Mouse (Mus musculus) megakaryocyte, embryonic 14.5 days (primary cell): ENCODE results near the gene Rita1. TPM values are rescaled to one million over a fixed set of nuclear protein-coding genes. Genes with fewer than 3 reads are reported as not detected.

ENCODE experiments used
- H3K27me3 ChIP-seq: replicated peaks from 2 replicates; pipeline ENCODE3; 2012; ENCODE audit warnings: inconsistent platforms
- H3K36me3 ChIP-seq: replicated peaks from 2 replicates; pipeline ENCODE3; 2012; ENCODE audit warnings: low read length, inconsistent platforms, mixed read lengths
- H3K4me1 ChIP-seq: 2 replicates; pipeline ENCODE4 v1.6.1; 2012; ENCODE audit warnings: inconsistent platforms
- H3K4me3 ChIP-seq: replicated peaks from 2 replicates; pipeline ENCODE3; 2012; ENCODE audit warnings: moderate library complexity, mild to moderate bottlenecking, inconsistent platforms
- H3K9me3 ChIP-seq: 2 replicates; pipeline ENCODE4 v1.6.1; 2012; ENCODE audit warnings: inconsistent platforms
- FLI1 ChIP-seq: IDR thresholded peaks from 2 replicates; pipeline ENCODE4 v1.6.1; 2012; ENCODE audit warnings: low read length, inconsistent platforms, mixed read lengths
- GATA1 ChIP-seq: IDR thresholded peaks from 3 replicates; pipeline ENCODE4 v1.6.1; 2012; ENCODE audit warnings: mixed read lengths, low read length, inconsistent platforms, borderline replicate concordance
- polyA plus RNA-seq: library from polyadenylated mRNA; stranded (reverse); fragments of >175 nt; gene quantifications from 2 replicates; pipeline ENCODE4 v1.2.3, GENCODE M21; 2012; ENCODE audit warnings: low replicate concordance; ENCODE audit not compliant: insufficient read depth

Gene Rita1
- polyA plus RNA-seq, 1 experiment = 30.9 TPM

DNA sequence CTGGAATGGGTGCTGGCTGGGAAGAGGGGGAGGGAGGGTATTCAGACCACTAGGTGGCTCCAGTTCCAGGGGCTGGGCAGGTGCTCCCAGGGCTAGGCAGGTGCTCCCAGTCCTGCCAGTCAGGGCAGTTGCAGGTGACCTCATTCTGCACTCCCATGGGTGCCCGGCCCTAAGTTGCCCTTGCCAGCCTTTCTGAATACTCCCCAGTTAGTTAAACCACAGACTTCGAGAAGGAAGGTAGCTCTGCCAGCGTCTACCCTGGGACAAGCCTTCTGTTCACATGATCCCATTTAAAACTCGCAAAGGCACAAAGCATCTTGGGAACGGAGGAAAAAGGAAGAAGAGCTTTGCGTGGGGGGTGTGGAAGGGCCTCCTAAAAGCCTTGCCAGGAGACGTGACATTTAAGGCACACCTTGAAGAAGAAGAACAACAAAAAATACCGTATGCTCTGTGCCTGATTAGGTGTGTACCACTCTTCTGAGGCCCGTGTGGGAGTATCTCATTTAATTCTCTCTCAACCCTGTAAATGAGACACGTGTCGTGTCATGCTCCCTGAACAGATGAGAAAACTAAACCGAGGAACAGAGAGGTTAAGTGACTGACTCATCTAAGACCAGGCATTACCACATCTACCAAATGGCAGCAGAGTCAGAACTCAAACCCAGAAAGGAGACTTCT, 35.6 kb upstream of the Rita1 start:
- no peak for TF ChIP-seq FLI1
- Histone ChIP-seq H3K4me3 (peak overlapping the region; percentile 11), H3K36me3 (no peaks in the 10 kb centered on the region), H3K4me1 (peaks cover 56% of the 10 kb centered on the region), H3K9me3 (no peaks in the 10 kb centered on the region), H3K27me3 (peaks cover 85% of the 10 kb centered on the region)

DNA sequence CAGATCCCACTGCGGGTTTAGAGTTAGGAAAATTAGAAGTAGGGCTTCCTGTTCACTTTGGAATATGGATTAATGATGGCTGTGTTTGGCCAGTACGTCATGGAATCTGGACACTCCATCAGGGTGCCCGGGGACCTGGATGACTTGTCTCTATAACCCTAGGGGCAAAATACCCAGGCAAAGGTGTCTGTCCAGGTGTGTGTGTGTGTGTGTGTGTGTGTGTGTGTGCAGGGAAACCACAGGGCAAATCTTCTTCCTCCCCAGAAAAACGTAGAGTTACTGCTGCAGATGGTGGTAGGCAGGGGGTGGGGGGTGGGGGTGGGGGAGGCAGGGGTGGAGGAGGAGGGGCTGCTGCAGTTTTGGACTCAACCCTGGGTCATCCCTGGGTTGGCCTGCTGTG, 35.0 kb upstream of the Rita1 start:
- no peak overlapping the region for H3K4me3 ChIP-seq
- H3K36me3 ChIP-seq = no peaks in the 10 kb centered on the region
- no peaks in the 10 kb centered on the region for H3K9me3 ChIP-seq
- TF ChIP-seq FLI1 = no peak
- no peak for TF ChIP-seq GATA1
- peaks cover 62% of the 10 kb centered on the region for H3K4me1 ChIP-seq
- H3K27me3 ChIP-seq = peaks cover 84% of the 10 kb centered on the region

DNA sequence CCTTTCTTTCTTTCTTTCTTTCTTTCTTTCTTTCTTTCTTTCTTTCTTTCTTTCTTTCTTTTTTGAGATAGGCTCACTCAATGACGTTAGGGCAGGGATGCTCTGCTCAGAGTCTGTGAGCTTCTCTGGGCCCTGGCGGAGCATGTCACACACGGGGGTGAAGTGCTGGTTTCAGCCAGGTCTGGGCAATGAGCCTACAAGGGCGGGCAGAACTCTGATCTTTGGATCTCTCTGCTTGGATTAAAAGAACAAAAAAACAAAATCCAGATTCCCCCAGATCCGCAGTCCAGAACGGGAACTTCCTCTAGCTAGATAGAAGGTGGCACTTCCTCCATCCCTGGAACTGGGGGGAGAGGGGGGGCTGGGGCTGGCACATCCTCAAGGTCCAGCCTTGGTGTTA, 33.5 kb upstream of the Rita1 start:
- peaks cover 82% of the 10 kb centered on the region for H3K27me3 ChIP-seq
- peaks cover 65% of the 10 kb centered on the region for H3K4me1 ChIP-seq

DNA sequence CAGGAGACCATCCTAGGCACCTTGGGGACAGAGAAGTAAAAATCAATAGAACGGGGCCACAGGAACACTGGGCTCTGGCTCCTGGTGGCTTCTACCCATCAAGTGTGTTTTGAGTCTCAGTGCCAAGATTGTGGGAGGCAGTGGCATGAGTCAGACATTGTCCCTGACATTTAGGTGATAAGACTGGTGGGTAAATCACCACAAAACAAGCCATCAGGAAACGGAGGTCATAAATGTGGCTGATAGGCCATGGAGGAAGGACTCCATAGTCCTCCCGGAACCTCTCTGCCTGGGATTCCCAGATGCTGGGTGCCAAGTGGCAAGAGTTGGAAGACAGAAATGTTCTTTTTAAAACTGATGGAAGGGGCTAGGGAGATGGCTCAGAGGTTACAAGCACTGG, 31.8 kb upstream of the Rita1 start:
- no peak for TF ChIP-seq FLI1
- no peak; the same call in 2 of the 3 replicates for TF ChIP-seq GATA1
- peaks cover 82% of the 10 kb centered on the region for H3K27me3 ChIP-seq
- peak overlapping the region; percentile 62 for H3K4me3 ChIP-seq
- H3K36me3 ChIP-seq = no peaks in the 10 kb centered on the region
- peaks cover 63% of the 10 kb centered on the region for H3K4me1 ChIP-seq
- peaks cover 3% of the 10 kb centered on the region for H3K9me3 ChIP-seq

More for the DNA sequence above, 33.5 kb upstream of the Rita1 start:
- no peaks in the 10 kb centered on the region for H3K36me3 ChIP-seq
- no peak overlapping the region for H3K4me3 ChIP-seq
- TF ChIP-seq GATA1 (no peak), FLI1 (no peak)
- H3K9me3 ChIP-seq = no peaks in the 10 kb centered on the region

DNA sequence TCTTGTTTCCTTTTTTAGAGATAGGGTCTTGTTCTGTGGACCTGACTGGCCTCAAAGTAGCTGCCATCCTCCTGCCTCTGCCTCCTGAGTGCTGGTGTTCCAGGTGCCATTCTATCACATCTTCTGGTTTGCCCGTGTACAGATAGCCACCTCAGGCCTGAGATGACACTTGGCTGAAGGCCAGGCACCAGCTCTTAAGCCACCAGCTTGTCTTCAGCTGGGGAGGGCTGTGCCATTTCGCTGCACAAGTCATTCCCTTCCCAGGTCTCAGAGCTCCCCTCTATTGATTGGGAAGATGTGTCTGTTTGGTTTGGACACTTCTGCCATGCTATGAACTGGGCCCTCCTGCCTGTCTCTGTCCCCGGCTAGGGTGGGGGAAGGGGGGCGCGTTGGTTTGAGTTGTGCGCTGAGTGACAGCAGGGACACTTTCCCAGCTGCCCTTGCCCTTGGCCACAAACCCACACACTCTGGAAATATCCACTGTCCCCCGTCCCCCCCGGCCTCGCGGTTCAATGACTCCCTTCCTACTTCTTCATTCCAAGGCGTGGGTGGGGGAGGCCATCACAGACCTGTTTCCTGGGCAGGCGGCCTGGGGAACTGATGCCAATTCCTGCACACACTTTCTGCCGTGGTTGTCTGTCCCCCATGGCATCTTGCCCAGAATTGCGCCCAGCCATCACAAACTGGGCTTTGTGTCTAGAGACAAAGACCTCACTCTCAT, 31.1 kb upstream of the Rita1 start:
- TF ChIP-seq GATA1 = no peak
- no peak for TF ChIP-seq FLI1
- H3K4me3 ChIP-seq = peak overlapping the region; percentile 62
- peaks cover 3% of the 10 kb centered on the region for H3K9me3 ChIP-seq
- peaks cover 58% of the 10 kb centered on the region for H3K4me1 ChIP-seq
- H3K36me3 ChIP-seq = no peaks in the 10 kb centered on the region
- H3K27me3 ChIP-seq = peaks cover 79% of the 10 kb centered on the region

DNA sequence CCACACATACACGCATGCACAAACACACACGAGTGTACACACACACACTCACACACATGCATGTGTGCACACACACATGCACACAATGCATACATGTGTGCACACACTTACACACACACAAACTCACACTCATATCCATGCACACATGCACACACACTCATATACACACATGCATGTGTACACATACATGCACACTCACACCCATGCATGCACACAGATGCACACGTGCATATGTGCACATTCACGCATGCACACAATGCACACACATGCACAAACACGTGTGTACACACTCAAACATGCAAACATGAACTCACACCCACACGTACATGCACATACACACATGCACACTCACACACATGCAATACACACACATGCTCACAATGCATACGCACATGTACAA, 27.7 kb upstream of the Rita1 start:
- peaks cover 14% of the 10 kb centered on the region for H3K9me3 ChIP-seq
- peak; percentile 10; the same call in 1 of the 3 replicates for TF ChIP-seq GATA1
- TF ChIP-seq FLI1 = no peak

DNA sequence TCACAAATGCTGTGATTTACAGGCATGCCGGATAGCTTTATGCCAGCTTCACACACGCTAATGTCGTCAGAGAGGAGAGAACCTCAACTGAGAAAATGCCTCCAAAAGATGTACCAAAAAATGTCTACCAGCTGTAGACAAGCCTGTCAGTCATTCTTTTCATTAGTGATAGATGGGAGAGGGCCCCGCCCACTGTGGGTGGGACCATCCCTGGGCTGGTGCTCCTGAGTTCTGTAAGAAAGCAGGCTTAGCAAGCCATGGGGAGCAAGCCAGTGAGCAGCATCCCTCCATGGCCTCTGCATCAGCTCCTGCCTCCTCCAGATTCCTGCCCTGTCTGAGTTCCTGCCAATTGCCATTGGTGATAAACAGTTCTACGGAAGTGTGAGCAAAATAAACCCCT, 23.2 kb upstream of the Rita1 start:
- Histone ChIP-seq H3K9me3 (peaks cover 34% of the 10 kb centered on the region), H3K4me3 (no peak overlapping the region), H3K27me3 (peaks cover 80% of the 10 kb centered on the region), H3K4me1 (peaks cover 48% of the 10 kb centered on the region), H3K36me3 (no peaks in the 10 kb centered on the region)
- TF ChIP-seq FLI1 = no peak
- no peak for TF ChIP-seq GATA1

More for the DNA sequence above, 27.7 kb upstream of the Rita1 start:
- Histone ChIP-seq H3K4me1 (peaks cover 53% of the 10 kb centered on the region), H3K27me3 (peaks cover 73% of the 10 kb centered on the region), H3K4me3 (peak overlapping the region; percentile 66), H3K36me3 (no peaks in the 10 kb centered on the region)

DNA sequence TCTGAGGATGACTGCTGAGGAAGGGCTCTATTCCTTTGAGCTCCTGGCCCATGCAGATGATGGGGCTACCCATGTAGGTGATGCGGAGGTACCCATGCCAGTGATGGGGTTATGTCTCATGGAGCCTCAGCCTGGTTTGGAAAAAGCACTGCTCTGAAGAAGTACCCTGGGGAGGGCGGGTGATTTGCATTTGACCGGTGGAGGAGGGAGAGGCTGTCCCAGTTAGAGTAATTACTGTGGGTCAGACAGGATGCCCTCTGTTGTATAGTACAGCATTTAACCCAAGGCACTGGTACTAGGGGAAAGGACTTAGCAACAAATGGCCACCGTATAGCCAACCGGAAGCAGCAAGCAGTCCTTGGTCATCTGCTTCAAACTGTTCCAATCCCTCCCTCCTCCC, 22.5 kb upstream of the Rita1 start:
- TF ChIP-seq FLI1 (no peak), GATA1 (no peak)
- Histone ChIP-seq H3K4me3 (peak overlapping the region; percentile 1), H3K4me1 (peaks cover 42% of the 10 kb centered on the region), H3K36me3 (no peaks in the 10 kb centered on the region), H3K9me3 (peaks cover 37% of the 10 kb centered on the region), H3K27me3 (peaks cover 81% of the 10 kb centered on the region)

DNA sequence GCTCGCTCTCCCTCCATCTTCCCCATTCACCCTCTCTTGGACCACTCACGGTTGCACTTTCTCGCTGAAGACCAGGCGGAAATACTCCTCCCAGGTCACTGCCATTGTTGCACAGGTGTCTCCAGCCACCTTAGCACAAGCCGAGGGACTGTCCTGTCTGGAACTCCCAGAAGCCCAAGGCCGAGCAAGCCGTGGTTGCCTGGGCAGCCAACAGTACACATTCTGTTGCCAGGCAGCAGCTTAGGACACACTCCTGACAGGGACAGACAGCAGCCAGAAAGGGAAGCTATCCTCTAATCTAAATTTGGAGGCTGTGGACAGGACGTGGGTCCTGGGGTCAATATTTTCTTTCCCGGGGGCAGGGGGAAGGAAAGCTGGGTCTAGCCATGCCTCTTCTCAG, 21.7 kb upstream of the Rita1 start, which contains the start of gene Cfap73:
Gene Cfap73 (minus strand): TSS at position 105 of the 400 bp plus-strand sequence.
- Histone ChIP-seq H3K36me3 (peaks cover 5% of the 10 kb centered on the region), H3K27me3 (peaks cover 81% of the 10 kb centered on the region)

DNA sequence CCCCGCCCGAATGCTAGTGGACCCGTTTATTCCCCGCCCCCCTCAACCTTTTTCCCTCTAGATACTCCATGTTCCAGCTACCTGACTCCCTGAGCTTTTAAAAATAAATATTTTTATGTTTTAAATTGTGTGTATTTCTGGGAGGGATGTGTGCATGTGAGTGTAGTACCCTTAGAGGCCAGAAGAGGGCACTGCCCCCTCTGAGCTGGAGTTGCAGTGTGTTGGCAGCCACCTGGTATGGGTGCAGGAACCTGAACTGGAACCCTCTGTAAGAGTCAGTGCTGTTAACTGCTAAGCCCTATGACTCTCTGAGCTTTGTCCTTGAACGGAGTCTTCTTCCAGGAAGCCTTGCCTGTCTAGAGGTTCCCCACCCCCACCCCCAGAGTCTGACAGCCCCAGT, 19.5 kb upstream of the Rita1 start:
- no peak for TF ChIP-seq GATA1
- no peak for TF ChIP-seq FLI1
- Histone ChIP-seq H3K4me3 (no peak overlapping the region), H3K36me3 (peaks cover 26% of the 10 kb centered on the region), H3K27me3 (peaks cover 72% of the 10 kb centered on the region), H3K4me1 (peaks cover 31% of the 10 kb centered on the region), H3K9me3 (peaks cover 32% of the 10 kb centered on the region)

More for the DNA sequence above, 21.7 kb upstream of the Rita1 start, which contains the start of gene Cfap73:
- TF ChIP-seq GATA1 = no peak
- TF ChIP-seq FLI1 = no peak
- Histone ChIP-seq H3K9me3 (peaks cover 37% of the 10 kb centered on the region), H3K4me1 (peaks cover 42% of the 10 kb centered on the region), H3K4me3 (peak within 1 kb of the TSS; percentile 1)
